Mouse (Mus musculus): ENCODE measurements around the gene Duox2.

Duox2 gene

DNA sequence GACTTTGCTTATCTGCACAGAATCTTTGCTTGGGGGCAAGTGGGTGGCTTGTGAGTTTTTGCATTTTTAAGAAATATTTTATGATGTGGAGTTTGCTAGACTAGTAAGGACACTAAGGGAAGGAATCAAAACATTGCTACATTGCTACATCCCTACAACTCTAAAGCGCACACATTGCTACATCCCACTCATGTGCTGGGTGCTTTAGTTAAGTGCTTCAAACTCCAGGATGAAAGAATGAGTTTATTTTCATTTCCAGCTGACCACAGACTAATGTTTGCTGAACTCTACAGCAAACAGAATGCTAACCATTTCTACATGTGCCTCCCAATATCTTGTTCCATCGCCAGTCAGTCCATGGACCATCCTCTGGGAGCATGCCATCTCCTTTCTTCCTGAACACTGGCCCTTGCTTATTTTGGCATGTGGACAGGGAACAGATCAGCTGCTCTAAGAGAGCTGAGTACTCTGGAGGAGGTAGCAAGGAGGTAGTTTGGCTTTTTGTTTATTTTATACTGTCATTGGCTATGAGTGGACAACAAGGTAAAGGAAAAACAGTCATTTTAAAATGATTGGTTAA lies 60.3 kb downstream of the Duox2 start:
- DNase-seq (ENCODE audit: low spot score in 2 of 2) = no peak

DNA sequence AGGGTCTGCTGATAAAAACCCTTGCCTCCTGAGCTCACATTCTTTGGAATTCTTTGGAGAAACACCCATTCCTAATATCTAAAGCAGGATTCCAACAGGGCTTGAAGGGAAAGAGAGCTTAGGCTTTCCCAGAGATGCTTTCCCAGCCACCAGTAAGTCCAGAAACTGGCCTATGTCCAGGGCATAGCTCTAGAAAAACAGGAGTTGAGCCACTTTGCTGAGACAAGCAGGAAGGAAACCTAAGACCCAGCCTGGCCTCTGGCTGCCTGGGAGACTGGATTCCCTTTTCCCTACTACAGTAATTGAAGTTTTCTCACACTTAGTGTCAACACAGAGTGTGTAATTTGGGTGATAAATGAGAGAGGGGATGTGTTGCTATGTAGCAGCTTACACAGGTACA lies 61.9 kb downstream of the Duox2 start:
- no peak for DNase-seq (ENCODE audit: low spot score in 2 of 2)

DNA sequence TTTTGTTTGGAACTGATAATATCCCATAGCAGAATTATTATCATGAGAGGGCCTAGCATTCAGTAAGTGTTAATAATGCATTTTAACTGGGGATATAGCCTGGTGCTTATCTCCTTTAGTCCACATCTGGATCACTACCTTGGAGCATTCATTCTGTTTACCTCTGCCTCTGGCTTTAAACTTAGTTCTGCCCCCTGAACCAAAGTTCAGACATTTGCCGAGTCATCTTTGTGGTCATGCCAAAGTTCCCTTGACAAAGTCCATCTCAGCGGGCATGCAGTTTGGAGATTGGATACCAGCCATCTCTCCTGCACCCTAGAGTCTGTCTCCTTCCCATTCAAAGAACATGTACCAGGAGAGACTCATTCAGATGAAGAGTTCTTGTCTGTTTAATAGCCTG lies 62.8 kb downstream of the Duox2 start:
- DNase-seq (ENCODE audit: low spot score in 2 of 2) = no peak

DNA sequence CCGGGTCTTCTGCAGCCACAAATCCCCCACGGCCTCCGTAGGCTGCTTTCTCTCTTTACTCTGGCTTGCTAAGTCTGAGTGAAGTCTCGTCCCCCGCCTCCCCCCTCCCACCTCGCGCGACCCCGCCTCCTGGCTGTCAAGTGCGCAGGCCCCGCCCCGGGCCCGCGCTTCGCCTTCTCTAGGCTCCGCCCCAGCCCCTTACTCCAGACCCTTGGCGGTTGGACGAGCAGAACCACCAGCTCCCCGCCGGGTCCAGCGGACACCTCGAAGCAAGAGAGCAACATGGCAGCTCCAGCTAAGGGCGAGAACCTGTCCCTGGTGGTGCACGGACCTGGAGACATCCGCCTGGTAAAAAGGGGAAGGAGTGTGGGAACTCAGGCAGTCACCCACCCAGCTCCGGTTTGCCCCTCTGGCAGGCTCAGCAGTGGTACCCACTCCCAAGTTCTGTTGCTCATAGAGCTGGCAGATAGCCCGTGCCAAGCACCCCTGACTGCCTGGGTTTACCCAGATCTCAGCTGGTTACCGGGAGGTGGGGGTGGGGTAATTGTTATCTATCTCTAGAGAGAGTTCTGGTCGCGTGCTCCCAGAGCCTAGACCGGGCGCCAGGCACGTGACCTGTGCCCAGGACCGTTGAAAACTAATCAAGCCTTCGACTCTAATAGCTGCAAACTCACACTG lies 63.5 kb downstream of the Duox2 start, which contains the start of gene Sord:
Sord (plus strand) TSS at position 139 of the 678 bp plus-strand sequence.
- DNase-seq (ENCODE audit: low spot score in 2 of 2) = peak; percentile 58 to 76

DNA sequence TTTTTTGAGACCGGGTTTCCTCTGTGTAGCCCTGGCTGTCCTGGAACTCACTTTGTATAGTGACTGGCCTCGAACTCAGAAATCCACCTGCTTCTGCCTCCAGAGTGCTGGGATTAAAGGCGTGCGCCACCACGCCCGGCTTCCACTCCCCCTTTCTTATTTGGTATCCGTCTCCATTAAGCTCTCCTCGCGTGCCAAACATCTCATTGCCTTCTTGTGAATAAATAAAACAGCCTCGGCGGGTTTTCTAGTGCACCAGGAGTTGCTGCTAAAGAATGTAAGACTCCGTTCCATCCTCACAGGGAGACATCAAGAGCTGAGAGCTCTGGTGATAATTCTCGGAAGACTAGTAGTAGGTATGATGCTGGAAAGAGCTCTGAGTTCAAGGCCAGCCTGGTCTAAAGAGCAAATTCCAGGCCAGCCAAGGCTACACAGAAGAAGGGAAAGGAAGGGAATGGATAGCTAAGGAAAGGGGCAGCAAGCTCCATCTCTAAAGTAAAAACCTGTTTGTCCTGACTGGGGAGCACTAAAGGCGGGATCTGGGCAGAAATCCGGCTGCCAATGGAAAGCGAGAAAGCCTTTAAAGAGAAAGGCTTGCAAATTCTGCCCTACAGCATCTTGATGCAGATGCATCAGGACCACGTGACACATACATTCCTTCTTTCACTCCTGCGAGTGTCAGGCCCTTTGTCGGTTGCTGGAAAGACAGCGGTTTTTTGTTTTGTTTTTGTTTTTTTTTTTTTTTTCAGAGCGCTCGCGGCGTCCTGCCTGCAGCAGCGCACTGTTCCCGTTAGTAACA lies 64.3 kb downstream of the Duox2 start:
- DNase-seq (ENCODE audit: low spot score in 2 of 2) = peak; percentile 9 to 34

DNA sequence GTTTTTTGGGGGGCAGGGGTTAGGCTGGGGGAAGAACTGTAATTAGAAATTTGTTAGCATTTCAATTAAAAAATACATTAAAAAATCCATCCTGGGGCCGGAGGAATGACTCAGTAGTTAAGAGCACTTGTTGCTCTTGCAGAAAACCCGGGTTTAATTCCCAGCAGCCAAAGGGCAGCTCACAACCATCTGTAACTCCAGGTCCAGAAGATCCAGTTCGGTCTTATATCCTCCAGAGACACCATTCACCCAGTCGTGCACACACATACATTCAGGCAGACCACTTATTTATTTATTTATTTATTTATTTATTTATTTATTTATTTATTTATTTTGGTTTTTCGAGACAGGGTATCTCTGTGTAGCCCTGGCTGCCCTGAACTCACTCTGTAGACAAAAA lies 64.9 kb downstream of the Duox2 start:
- DNase-seq (ENCODE audit: low spot score in 2 of 2) = no peak

DNA sequence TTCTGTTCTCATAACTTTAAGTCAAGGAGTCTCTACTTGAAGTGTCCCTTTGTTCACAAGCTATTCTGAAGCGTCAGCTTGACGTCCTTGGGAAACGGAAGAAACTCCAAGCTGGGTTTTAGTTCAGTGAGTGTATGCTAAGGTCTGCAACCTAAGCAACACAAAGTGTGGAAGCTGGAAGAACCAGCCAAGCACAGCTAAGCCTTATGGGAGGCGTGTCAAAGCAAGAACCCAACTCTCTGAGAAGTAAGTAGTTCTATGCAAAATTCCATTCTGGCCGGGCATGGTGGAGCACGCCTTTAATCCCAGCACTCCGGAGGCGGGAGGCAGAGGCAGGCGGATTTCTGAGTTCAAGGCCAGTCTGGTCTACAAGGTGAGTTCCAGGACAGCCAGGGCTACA lies 66.6 kb downstream of the Duox2 start:
- DNase-seq (ENCODE audit: low spot score in 2 of 2) = no peak

DNA sequence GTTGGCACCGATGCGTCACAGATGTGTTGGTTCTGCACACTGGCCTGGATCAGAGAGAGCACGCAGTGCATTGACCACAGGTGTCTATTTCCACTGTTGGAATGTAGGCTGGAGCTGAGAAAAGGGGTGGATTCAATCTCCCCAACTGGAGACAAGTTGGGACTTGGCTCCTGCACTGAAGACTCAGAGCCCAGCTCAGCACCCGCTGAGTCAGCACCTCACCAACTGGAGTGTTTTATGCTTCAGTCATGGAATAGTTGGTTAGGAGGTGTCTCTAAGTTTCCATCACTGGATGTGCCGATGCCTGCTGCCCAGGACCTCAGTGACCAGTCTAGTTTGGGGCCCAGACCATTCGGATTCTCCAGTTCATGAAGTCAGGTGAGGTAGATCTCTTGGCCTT lies 67.9 kb downstream of the Duox2 start:
- no peak for DNase-seq (ENCODE audit: low spot score in 2 of 2)
